Comparison of ENCODE assay signal across 9 mouse cellular contexts in the genomic region with DNA sequence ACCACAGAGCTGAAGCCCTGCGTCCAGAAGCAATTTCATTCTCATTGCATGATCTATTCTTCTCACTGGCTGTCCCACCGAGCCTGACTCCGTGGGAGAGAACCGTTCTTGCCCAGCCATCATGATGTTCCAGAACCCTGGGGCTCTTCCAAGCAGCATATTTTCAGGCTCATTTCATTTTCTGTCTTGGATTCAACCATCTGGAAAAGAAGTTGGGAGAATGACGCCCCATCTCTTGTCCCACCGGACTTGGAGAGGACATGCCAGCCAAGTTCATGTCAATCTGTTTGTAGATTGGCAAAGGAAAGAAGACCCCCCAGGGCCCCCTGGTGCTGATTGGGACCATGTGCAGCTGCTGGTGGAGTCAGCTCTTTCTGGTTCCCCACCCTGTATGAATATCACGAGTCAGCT.
DNase-seq lines count a peak whose midpoint lies in the region; ATAC-seq and TF ChIP-seq lines count a peak whose summit lies in the region.
"Had no signal": no experiment of that assay in that cellular context is flagged by ENCODE, and none has a peak within 500 bp of the region (broad histone marks: within the 10 kb centered on the region; RNA-seq: fewer than 3 reads in every experiment).

No protein-coding gene starts in this region.

- no peak overlapping the region for H3K27ac ChIP-seq in heart, embryonic 10.5 days
- H3K27ac ChIP-seq in lung, embryonic 14.5 days (ENCODE audit: low read depth) = no peak overlapping the region
- H3K27ac ChIP-seq in midbrain, embryonic 15.5 days = no peak overlapping the region
- H3K27ac ChIP-seq: embryonic facial prominence, embryonic 12.5 days had no signal

- no peaks in the 10 kb centered on the region for H3K9me3 ChIP-seq in heart, embryonic 10.5 days
- no peaks in the 10 kb centered on the region for H3K9me3 ChIP-seq in lung, embryonic 14.5 days (ENCODE audit: low read depth, low read length)
- no peaks in the 10 kb centered on the region for H3K9me3 ChIP-seq in midbrain, embryonic 15.5 days
- H3K9me3 ChIP-seq: embryonic facial prominence, embryonic 12.5 days had no signal

- no peaks in the 10 kb centered on the region for H3K36me3 ChIP-seq in heart, embryonic 10.5 days
- no peaks in the 10 kb centered on the region for H3K36me3 ChIP-seq in lung, embryonic 14.5 days (ENCODE audit: insufficient read depth)
- H3K36me3 ChIP-seq in midbrain, embryonic 15.5 days (replicated peaks) = no peaks in the 10 kb centered on the region
- H3K36me3 ChIP-seq: embryonic facial prominence, embryonic 12.5 days had no signal

- no peak for TF ChIP-seq CTCF in lung, embryonic 14.5 days (IDR thresholded peaks at IDR 0.05; ENCODE audit: low read depth)

- no peak overlapping the region for H3K4me3 ChIP-seq in heart, embryonic 10.5 days
- H3K4me3 ChIP-seq in lung, embryonic 14.5 days (ENCODE audit: low read depth, low read length) = no peak overlapping the region
- no peak overlapping the region for H3K4me3 ChIP-seq in midbrain, embryonic 15.5 days
- H3K4me3 ChIP-seq: embryonic facial prominence, embryonic 12.5 days had no signal

- 89% methylated on average over 7 of the region's 7 CpGs for WGBS in heart, embryonic 10.5 days
- 69% methylated on average over 7 of the region's 7 CpGs for WGBS in lung, embryonic 14.5 days
- WGBS in midbrain, embryonic 15.5 days = 73% methylated on average over 7 of the region's 7 CpGs

- no peak overlapping the region for H3K9ac ChIP-seq in lung, embryonic 14.5 days
- H3K9ac ChIP-seq in midbrain, embryonic 15.5 days = no peak overlapping the region
- H3K9ac ChIP-seq: embryonic facial prominence, embryonic 12.5 days had no signal

- no peak overlapping the region for H3K4me2 ChIP-seq in lung, embryonic 14.5 days
- H3K4me2 ChIP-seq in midbrain, embryonic 15.5 days = no peak overlapping the region
- H3K4me2 ChIP-seq: embryonic facial prominence, embryonic 12.5 days had no signal

- H3K27me3 ChIP-seq in heart, embryonic 10.5 days (ENCODE audit: insufficient read depth, poor library complexity, severe bottlenecking) = no peaks in the 10 kb centered on the region
- no peaks in the 10 kb centered on the region for H3K27me3 ChIP-seq in lung, embryonic 14.5 days (ENCODE audit: insufficient read depth, low read length)
- no peaks in the 10 kb centered on the region for H3K27me3 ChIP-seq in midbrain, embryonic 15.5 days (replicated peaks)
- H3K27me3 ChIP-seq: embryonic facial prominence, embryonic 12.5 days had no signal

- ATAC-seq in lung, embryonic 14.5 days (ENCODE audit: insufficient read depth) = 0 out of 2 replicates have a peak, but pooled peaks have one; percentile 37
- no peak for ATAC-seq in midbrain, embryonic 15.5 days (replicated peaks)

- H3K4me1 ChIP-seq in heart, embryonic 10.5 days = no peaks in the 10 kb centered on the region
- H3K4me1 ChIP-seq in lung, embryonic 14.5 days (ENCODE audit: insufficient read depth) = no peaks in the 10 kb centered on the region
- H3K4me1 ChIP-seq in midbrain, embryonic 15.5 days = no peaks in the 10 kb centered on the region
- H3K4me1 ChIP-seq: embryonic facial prominence, embryonic 12.5 days had no signal

- peak; percentile 63 to 75 for DNase-seq in heart, adult 18-20 months
- no peak for DNase-seq in heart, embryonic 10.5 days (ENCODE audit: low spot score)
- peak; percentile 24 for DNase-seq in NIH3T3 (ENCODE audit: low read depth)
- DNase-seq in gastrocnemius, postnatal 10 days = peak; percentile 30
- peak; percentile 50 for DNase-seq in lung, embryonic 14.5 days
- no peak for DNase-seq in spleen, postnatal 14 days (ENCODE audit: low spot score in 2 of 2)
- no peak for DNase-seq in adrenal gland, postnatal 25 days

Comparison
In these comparisons a context has a peak if more than half of its experiments do, and no peak if none do; other contexts are left out.
1. DNase-seq: peak in heart, adult 18-20 months (2 of 2), NIH3T3 (single experiment), gastrocnemius, postnatal 10 days (single experiment) and lung, embryonic 14.5 days (single experiment); none in heart, embryonic 10.5 days (single experiment), spleen, postnatal 14 days (0 of 2) and adrenal gland, postnatal 25 days (single experiment).